Mouse (Mus musculus): Measurements from ENCODE around the gene Angel2. TPM values are rescaled to one million over a fixed set of nuclear protein-coding genes. Genes with fewer than 3 reads are reported as not detected.

Angel2 gene
- polyA plus RNA-seq, 2 experiments: 47.2 to 47.6 TPM

GRCm38 (mm10) chr1:190948439-190948838 lies 23.5 kb downstream of the Angel2 start:
- Histone ChIP-seq H3K27me3 (ENCODE audit: control insufficient read depth, insufficient read depth, low read length) (no peaks in the 10 kb centered on the region), H3K4me1 (ENCODE audit: control insufficient read depth, insufficient read depth, low read length) (no peaks in the 10 kb centered on the region), H3K9me3 (ENCODE audit: control insufficient read depth, low read length) (no peaks in the 10 kb centered on the region), H3K36me3 (ENCODE audit: control insufficient read depth, insufficient read depth, low read length) (peaks cover 93% of the 10 kb centered on the region), H3K4me2 (replicated peaks; ENCODE audit: low read depth, low read length, severe bottlenecking) (no peak overlapping the region), H3K27ac (replicated peaks; ENCODE audit: low read depth, low read length) (no peak overlapping the region), H3K9ac (ENCODE audit: low read depth, low read length, severe bottlenecking) (no peak overlapping the region), H3K4me3 (replicated peaks; ENCODE audit: low read length) (no peak overlapping the region)
- no peak for TF ChIP-seq POLR2A (IDR thresholded peaks at IDR 0.05; ENCODE audit: borderline replicate concordance, extremely low read depth, insufficient read depth, insufficient read length)
- ATAC-seq (ENCODE audit: low FRiP score, low read depth) (no peak), DNase-seq (ENCODE audit: low spot score) (no peak)
- WGBS: 70% methylated on average over 7 of the region's 7 CpGs

- Histone ChIP-seq H3K9ac (ENCODE audit: low read depth, low read length, severe bottlenecking) (no peak overlapping the region), H3K36me3 (ENCODE audit: control insufficient read depth, insufficient read depth, low read length) (peaks cover 93% of the 10 kb centered on the region), H3K4me3 (replicated peaks; ENCODE audit: low read length) (no peak overlapping the region), H3K27ac (replicated peaks; ENCODE audit: low read depth, low read length) (no peak overlapping the region), H3K4me2 (replicated peaks; ENCODE audit: low read depth, low read length, severe bottlenecking) (no peak overlapping the region), H3K4me1 (ENCODE audit: control insufficient read depth, insufficient read depth, low read length) (no peaks in the 10 kb centered on the region), H3K27me3 (ENCODE audit: control insufficient read depth, insufficient read depth, low read length) (no peaks in the 10 kb centered on the region), H3K9me3 (ENCODE audit: control insufficient read depth, low read length) (no peaks in the 10 kb centered on the region)
- no peak for ATAC-seq (ENCODE audit: low FRiP score, low read depth)
- no peak for DNase-seq (ENCODE audit: low spot score)
- WGBS: 86% methylated on average over 16 of the region's 17 CpGs
- no peak for TF ChIP-seq POLR2A (IDR thresholded peaks at IDR 0.05; ENCODE audit: borderline replicate concordance, extremely low read depth, insufficient read depth, insufficient read length)
These were observed 23.9 kb downstream of the Angel2 start for GRCm38 (mm10) chr1:190948846-190949245.

GRCm38 (mm10) chr1:190951014-190951413 lies 26.1 kb downstream of the Angel2 start:
- H3K36me3 ChIP-seq (ENCODE audit: control insufficient read depth, insufficient read depth, low read length): peaks cover 98% of the 10 kb centered on the region
- no peak for TF ChIP-seq POLR2A (IDR thresholded peaks at IDR 0.05; ENCODE audit: borderline replicate concordance, extremely low read depth, insufficient read depth, insufficient read length)
- ATAC-seq (ENCODE audit: low FRiP score, low read depth) (no peak), DNase-seq (ENCODE audit: low spot score) (no peak)
- H3K4me1 ChIP-seq (ENCODE audit: control insufficient read depth, insufficient read depth, low read length): no peaks in the 10 kb centered on the region
- H3K27ac ChIP-seq (replicated peaks; ENCODE audit: low read depth, low read length): no peak overlapping the region
- no peak overlapping the region for H3K9ac ChIP-seq (ENCODE audit: low read depth, low read length, severe bottlenecking)
- no peaks in the 10 kb centered on the region for H3K27me3 ChIP-seq (ENCODE audit: control insufficient read depth, insufficient read depth, low read length)
- no peaks in the 10 kb centered on the region for H3K9me3 ChIP-seq (ENCODE audit: control insufficient read depth, low read length)
- 89% methylated on average over 5 of the region's 5 CpGs for WGBS
- no peak overlapping the region for H3K4me3 ChIP-seq (replicated peaks; ENCODE audit: low read length)
- no peak overlapping the region for H3K4me2 ChIP-seq (replicated peaks; ENCODE audit: low read depth, low read length, severe bottlenecking)

- H3K4me2 ChIP-seq (replicated peaks; ENCODE audit: low read depth, low read length, severe bottlenecking): no peak overlapping the region
- H3K27me3 ChIP-seq (ENCODE audit: control insufficient read depth, insufficient read depth, low read length): no peaks in the 10 kb centered on the region
- no peak overlapping the region for H3K27ac ChIP-seq (replicated peaks; ENCODE audit: low read depth, low read length)
- ATAC-seq (ENCODE audit: low FRiP score, low read depth) (peak; percentile 78; the same call in 1 of the 2 replicates), DNase-seq (ENCODE audit: low spot score) (peak; percentile 54)
- H3K36me3 ChIP-seq (ENCODE audit: control insufficient read depth, insufficient read depth, low read length): peaks cover 98% of the 10 kb centered on the region
- 46% methylated on average over 3 of the region's 3 CpGs for whole genome bisulfite sequencing
- H3K4me3 ChIP-seq (replicated peaks; ENCODE audit: low read length): no peak overlapping the region
- no peaks in the 10 kb centered on the region for H3K4me1 ChIP-seq (ENCODE audit: control insufficient read depth, insufficient read depth, low read length)
- no peaks in the 10 kb centered on the region for H3K9me3 ChIP-seq (ENCODE audit: control insufficient read depth, low read length)
- no peak for TF ChIP-seq POLR2A (IDR thresholded peaks at IDR 0.05; ENCODE audit: borderline replicate concordance, extremely low read depth, insufficient read depth, insufficient read length)
- H3K9ac ChIP-seq (ENCODE audit: low read depth, low read length, severe bottlenecking): no peak overlapping the region
These were observed 28.1 kb downstream of the Angel2 start for GRCm38 (mm10) chr1:190953009-190953408.

DNA sequence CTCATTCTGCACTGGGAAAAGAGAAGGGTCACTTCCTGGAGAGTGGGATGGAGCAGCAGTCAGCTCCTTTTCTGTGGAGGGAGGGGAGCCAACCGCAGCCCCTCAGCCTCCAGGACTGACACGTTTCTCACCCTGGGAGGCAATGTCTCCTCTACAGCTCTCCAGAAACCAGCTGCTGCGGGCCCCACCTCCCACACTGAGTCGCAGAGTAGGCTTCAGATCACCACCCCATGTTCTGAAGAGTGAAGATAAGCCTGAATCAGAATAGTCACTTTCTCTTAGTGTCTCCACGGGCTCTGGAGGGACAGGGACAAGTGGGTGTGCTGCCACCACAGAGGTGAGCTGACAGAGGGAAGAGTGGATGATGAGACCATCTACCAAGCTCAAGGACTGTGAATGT lies 33.9 kb downstream of the Angel2 start:
- Histone ChIP-seq H3K36me3 (ENCODE audit: control insufficient read depth, insufficient read depth, low read length) (peaks cover 92% of the 10 kb centered on the region), H3K27me3 (ENCODE audit: control insufficient read depth, insufficient read depth, low read length) (no peaks in the 10 kb centered on the region), H3K27ac (replicated peaks; ENCODE audit: low read depth, low read length) (no peak overlapping the region), H3K4me2 (replicated peaks; ENCODE audit: low read depth, low read length, severe bottlenecking) (no peak overlapping the region), H3K9me3 (ENCODE audit: control insufficient read depth, low read length) (no peaks in the 10 kb centered on the region), H3K9ac (ENCODE audit: low read depth, low read length, severe bottlenecking) (no peak overlapping the region), H3K4me1 (ENCODE audit: control insufficient read depth, insufficient read depth, low read length) (no peaks in the 10 kb centered on the region), H3K4me3 (replicated peaks; ENCODE audit: low read length) (no peak overlapping the region)
- TF ChIP-seq POLR2A (IDR thresholded peaks at IDR 0.05; ENCODE audit: borderline replicate concordance, extremely low read depth, insufficient read depth, insufficient read length): no peak
- WGBS: 67% methylated on average over 5 of the region's 5 CpGs
- DNase-seq (ENCODE audit: low spot score) (no peak), ATAC-seq (ENCODE audit: low FRiP score, low read depth) (no peak)

DNA sequence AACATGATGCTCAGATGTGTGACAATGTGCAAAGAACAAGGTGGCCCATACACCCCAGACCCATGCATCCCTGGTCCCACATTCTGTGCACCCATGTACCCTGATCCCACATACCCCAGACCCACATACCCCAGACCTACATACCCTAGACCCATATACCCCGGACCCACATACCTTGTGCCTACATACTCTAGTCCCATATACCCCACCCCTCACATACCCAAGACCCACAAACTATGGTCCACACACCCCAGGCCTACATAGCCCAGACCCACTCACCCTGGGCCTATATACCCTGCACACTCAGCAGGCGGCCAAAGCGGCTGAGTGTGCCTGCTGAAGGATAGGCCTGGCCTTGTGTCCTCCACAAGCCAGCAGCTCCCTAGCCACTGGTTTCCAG lies 37.8 kb downstream of the Angel2 start:
- Histone ChIP-seq H3K4me2 (replicated peaks; ENCODE audit: low read depth, low read length, severe bottlenecking) (no peak overlapping the region), H3K9ac (ENCODE audit: low read depth, low read length, severe bottlenecking) (no peak overlapping the region), H3K27me3 (ENCODE audit: control insufficient read depth, insufficient read depth, low read length) (no peaks in the 10 kb centered on the region), H3K4me3 (replicated peaks; ENCODE audit: low read length) (no peak overlapping the region), H3K9me3 (ENCODE audit: control insufficient read depth, low read length) (no peaks in the 10 kb centered on the region), H3K36me3 (ENCODE audit: control insufficient read depth, insufficient read depth, low read length) (peaks cover 89% of the 10 kb centered on the region), H3K4me1 (ENCODE audit: control insufficient read depth, insufficient read depth, low read length) (no peaks in the 10 kb centered on the region), H3K27ac (replicated peaks; ENCODE audit: low read depth, low read length) (no peak overlapping the region)
- no peak for TF ChIP-seq POLR2A (IDR thresholded peaks at IDR 0.05; ENCODE audit: borderline replicate concordance, extremely low read depth, insufficient read depth, insufficient read length)
- DNase-seq (ENCODE audit: low spot score) (no peak), ATAC-seq (ENCODE audit: low FRiP score, low read depth) (no peak)
- 90% methylated on average over 3 of the region's 3 CpGs for WGBS
